Mouse (Mus musculus): ENCODE data around the gene Hist1h4d. TPM values are rescaled to one million over a fixed set of nuclear protein-coding genes. Genes with fewer than 3 reads are reported as not detected.
A peak's percentile ranks its signal among the peaks of the same experiment; 100 is the strongest.
"Not testable (repeated sequence)": the region's sequence is repeated elsewhere in the genome, so short reads cannot be mapped to it uniquely, and the experiment has no call there.

Gene Hist1h4d
- total RNA-seq, 2 experiments from 2014 or later, result 35.7 to 38.0 TPM

DNA sequence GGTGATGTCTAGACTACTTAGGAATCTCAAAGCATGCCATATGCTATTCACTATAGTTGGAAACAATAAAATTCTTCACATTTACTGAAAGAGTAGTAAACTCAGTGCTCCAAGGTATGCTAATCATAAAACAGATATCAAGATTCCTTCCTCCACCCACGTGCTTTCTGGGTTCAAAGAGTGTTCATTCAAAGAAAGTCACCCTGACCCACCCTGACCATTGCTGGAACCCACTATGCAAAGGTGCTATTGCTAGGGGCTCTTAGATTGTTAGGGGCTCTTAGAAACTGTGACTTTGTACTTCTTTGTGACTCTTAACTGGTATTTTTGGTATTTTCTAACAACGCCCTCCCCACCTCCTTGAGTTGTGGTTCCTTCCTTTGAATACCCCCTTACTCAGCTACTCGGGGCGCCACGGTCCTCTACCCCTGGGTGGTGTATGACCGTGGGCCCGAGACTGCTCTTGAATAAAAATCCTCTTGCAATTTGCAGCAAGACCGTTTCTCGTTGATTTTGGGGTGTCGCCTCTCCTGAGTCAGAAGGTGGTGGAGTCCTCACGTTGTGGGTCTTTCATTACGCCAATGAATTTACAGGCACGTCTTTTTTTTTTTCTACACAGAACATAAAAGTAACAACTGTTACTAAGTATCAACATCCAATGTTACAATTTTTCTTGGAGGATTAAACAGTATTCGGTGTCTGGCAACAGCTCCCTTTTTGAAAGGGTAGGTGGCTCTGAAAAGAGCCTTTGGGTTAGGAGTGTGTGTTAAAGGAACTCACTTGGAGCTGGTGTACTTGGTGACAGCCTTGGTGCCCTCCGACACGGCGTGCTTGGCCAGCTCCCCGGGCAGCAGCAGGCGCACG is 8.1 kb upstream of the Hist1h4d start:
- DNase-seq, result not testable (repeated sequence)

DNA sequence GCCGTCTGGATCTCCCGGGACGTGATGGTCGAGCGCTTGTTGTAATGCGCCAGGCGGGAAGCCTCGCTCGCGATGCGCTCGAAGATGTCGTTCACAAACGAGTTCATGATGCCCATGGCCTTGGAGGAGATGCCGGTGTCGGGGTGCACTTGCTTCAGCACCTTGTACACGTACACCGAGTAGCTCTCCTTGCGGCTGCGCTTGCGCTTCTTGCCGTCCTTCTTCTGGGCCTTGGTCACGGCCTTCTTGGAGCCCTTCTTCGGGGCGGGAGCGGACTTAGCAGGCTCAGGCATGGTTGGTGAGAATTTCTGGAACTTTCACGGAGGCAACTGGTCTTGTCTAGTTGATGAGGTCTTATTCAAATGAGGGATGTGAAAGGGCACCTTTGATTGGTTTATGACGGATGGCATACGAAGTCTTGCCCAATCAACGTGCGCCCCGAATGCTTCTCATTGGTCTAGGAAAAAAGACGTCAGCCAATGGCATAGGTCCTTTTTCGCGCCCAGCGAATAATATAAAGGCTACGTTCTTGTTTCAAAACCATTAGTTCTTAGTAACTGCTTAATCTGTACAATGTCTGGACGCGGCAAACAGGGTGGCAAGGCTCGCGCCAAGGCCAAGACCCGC is 7.4 kb upstream of the Hist1h4d start, which contains the start of the genes Hist1h2bf and Hist1h2ad:
TSS of gene Hist1h2bf (minus strand) at position 299 of the 627 bp plus-strand sequence.
TSS of gene Hist1h2ad (plus strand) at position 484 of the 627 bp plus-strand sequence.
- DNase-seq, result peak; percentile 80

DNA sequence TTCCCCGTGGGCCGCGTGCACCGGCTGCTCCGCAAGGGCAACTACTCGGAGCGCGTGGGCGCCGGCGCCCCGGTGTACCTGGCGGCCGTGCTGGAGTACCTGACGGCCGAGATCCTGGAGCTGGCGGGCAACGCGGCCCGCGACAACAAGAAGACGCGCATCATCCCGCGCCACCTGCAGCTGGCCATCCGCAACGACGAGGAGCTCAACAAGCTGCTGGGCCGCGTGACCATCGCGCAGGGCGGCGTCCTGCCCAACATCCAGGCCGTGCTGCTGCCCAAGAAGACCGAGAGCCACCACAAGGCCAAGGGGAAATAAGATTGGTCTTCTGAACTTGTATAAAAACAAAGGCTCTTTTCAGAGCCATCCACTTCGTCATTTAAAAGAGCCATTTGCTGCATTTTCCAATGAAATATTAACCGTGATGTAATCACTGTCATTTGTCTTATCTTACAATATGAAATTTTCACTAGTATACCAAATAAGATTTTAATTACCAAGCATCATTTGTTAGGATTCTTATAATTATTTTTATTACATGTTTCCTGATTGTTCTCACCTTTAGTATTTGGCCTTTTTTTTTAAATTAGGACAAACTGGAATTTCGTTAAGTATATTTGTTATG is 6.7 kb upstream of the Hist1h4d start:
- not testable (repeated sequence) for DNase-seq

DNA sequence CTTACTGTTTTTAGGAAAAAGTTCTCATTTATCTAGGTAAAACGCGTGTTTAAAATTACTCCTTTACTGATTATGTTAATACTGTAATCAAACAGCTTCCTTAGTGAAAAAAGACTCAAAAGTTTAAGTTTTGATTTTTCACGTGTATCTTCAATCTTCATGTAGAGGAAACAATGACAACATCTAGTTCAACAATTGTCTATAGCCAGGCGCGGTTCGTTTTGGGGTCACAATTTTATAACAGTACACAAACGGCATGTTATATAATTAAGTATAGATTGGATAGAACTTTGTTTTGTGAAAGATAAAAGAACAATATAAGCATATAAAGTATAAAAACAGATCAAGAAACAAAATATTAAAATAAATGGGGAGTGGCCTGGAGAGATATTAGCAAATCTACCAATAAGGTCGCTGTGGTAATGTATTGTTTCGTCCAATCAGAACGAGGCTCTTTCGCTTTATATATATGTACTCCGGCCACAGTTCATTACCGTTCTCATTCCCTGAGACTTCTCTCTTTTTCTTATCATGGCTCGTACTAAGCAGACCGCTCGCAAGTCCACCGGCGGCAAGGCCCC is 6.0 kb upstream of the Hist1h4d start, which contains the start of gene Hist1h3d:
TSS of gene Hist1h3d (plus strand) at position 493 of the 581 bp plus-strand sequence.
- no peak for DNase-seq

DNA sequence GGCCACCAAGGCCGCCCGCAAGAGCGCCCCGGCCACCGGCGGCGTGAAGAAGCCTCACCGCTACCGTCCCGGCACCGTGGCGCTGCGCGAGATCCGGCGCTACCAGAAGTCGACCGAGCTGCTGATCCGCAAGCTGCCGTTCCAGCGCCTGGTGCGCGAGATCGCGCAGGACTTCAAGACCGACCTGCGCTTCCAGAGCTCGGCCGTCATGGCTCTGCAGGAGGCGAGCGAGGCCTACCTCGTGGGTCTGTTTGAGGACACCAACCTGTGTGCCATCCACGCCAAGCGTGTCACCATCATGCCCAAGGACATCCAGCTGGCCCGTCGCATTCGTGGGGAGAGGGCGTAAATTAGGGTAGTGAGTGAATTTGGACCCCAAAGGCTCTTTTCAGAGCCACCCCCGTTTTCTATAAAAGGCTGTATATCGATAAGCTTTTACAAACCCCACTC is 5.5 kb upstream of the Hist1h4d start:
- not testable (repeated sequence) for DNase-seq

DNA sequence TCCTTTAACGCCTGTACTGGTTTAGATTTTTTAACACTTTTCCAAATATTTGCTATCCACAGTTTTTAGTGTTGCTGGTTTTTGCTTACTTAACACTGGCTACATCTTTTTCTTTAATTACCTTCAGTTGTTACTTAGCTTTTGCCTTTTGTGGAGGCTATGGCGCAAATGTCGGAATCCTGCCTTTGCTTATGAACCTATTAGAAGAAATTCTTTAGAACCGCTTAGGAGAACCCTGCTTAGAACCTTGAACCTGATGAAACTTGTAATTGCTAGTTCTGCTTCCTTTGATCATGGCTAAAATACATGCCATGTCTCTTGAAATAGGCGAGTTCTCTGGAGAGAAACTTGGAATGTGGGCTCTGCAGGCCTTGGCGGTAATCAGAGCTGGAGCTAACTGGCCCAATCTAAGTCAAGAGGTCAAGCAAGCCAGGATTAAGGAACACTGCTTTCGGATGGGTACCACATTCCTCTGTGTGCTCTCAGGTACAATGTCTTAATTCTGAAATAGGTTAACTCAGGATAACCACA is 5.0 kb upstream of the Hist1h4d start:
- no peak for DNase-seq

DNA sequence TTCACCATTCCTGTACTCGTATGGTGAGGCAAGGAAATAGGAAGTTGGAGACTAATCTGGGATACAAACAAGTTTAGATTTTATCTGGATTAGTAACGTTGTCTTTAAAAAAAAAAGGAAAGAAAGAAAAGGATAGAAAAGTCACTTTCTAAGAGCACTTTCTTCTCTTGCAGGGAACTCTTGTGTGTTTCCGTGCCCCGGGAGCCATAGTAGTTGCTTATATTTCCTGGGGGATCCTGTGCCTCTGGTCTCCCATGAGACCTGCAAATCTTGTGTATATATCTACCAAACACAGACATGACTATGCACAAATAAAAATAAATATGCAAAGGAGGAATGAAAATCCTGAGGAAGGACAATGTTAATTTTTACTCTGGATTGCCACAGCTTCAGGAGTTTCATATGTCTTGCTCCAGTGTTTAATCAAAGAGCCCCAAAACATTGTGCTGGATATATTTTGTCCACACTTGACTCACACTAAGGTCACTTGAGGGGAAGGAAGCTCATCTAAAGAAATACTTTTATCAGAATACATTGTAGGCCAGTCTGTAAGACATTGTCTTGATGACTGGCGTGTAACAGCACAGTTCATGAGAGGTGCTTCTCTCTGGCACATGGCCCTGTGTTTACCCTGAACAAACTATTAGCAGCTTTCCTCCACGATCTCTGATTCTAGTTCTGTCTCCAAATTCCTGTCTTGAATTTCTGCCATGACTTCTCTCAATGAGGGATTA is 4.3 kb upstream of the Hist1h4d start:
- no peak for DNase-seq

DNA sequence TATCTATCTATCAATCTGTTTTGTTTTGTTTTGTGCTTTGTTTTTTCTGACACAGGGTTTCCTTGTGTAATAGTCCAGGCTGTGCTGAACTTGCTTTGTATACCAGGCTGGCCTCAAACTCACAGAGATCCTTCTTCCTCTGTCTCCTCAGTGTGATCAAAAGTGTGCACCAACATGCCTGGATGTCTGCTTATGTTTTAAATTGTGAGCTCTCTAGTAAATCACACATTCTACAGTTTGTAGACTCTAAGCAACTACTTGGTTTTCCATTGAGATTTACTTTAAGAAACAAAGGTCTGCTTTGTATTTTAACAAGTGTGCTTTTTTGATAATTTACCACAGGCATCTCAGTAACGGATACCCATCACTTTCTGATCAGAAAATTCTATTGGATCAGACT is 3.6 kb upstream of the Hist1h4d start:
- no peak for DNase-seq

DNA sequence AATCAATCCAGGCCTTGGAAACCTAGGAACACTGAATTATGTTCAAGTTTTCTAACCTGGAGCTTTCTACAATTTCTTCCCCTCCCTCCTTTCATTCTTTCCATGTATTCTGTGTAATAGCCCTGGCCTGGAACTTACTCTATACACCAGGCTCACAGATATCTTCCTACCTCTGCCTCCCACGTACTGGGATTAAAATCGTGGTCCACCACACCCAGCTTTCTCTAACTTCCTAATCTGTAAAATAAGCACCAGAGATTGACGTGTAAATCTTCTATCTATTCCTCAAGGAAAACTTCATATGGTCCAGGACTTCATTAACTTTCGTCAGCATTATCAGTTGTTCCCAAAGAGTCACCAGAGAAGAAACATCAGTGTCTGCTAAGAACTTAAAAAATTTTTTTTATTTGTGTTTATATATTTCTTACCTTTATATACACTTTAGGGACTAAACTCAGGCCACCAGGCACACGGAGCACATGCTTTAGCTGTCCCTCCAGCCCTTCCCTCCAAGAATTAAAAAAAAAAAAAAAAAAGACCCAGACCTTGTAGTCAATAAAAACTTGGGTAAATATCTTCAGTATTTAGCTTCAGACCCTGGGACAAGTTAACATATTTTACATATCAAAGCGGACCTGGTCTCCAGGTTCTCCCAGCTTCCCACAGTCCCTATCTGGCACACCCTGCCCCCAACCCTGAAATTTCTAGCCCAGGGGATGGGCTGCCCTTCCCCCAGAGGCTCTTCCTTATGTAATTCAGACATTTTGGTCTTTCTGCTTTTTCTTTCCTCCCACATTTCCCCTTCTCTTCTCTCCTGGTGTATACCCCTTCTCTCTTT is 1.0 kb downstream of the Hist1h4d start:
- no peak for DNase-seq

DNA sequence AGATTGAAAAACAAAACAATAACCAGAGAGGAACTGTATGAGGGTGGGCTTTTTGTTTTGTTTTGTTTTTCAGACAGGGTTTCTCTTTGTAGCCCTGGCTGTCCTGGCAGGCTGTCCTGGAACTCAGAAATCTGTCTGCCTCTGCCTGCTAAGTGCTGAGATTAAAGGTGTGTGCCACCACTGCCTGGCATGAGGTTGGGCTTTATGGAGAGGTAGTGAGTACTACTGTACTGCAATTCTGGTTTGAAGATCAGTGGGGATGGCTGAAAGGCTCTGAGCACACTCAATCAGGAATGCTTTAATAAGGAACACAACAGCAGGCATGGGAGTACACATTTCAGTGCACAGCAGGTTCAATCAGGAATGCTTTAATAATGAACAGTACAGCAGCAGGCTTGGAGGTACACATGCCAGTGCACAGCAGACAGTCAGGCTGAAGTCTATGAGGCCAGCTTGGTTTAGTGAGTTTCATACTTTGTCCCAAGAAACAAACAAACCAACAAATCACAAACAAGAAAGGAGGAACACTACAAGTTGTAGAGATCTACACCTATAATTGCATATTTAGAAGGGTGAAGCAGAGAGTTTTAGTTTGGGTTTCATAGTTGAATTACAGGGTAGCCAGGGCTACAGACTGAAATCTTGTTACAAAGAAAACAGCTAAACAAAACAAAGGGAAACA is 2.1 kb downstream of the Hist1h4d start:
- no peak for DNase-seq

DNA sequence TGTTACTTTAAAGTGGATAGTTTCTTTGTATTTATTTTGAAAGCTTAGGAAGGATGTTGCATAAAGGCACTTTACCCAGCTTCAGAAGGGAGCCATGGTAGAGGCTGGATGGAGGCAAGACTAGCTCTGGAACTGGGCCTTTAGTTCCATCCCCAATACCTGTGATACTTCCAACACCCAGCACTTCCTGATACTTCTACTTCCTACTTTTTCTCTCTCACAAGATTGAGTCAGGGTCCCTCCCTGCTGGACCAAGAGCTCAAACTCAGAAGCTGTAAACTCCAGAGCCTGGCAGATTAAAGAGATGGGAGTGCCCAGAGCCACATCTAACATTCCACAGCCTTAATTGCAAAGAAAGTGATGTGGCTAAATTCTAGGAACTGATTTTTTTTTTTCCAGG is 2.9 kb downstream of the Hist1h4d start:
- no peak for DNase-seq

DNA sequence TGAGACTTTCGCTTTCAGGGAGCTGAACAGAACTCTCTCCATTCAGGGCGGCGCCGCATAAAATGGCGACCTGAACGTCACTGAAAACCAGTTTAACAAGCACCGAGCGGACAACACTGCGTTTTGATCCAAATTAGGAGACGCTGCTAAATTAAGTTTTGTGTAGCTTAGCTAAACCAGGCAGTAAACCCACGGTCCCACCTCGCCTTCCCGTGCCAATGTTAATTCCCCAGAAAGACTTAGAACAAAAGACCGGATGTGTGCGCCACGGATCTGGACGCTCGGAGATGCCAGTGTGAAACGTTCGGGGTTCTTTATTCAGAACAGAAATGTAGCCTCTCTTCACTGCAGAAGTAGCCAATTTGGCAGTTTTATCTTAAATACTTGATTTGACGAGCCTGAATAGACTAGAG is 3.6 kb downstream of the Hist1h4d start:
- DNase-seq, result peak; percentile 40

DNA sequence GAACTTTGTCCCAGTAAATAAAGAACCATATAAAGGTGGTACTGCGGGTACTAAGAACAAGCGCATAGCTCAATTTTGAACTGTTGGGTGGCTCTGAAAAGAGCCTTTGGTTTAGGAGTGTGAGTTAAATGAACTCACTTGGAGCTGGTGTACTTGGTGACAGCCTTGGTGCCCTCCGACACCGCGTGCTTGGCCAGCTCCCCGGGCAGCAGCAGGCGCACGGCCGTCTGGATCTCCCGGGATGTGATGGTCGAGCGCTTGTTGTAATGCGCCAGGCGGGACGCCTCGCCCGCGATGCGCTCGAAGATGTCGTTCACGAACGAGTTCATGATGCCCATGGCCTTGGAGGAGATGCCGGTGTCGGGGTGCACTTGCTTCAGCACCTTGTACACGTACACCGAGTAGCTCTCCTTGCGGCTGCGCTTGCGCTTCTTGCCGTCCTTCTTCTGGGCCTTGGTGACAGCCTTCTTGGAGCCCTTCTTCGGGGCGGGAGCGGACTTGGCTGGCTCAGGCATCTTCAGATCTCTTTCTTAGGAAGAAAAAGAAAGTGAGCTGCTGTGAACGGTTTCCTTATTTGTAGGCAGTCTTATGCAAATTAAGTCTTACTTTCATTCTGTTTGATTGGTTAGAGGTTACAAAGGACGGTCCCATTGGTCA is 4.2 kb downstream of the Hist1h4d start:
- DNase-seq, result peak; percentile 62

DNA sequence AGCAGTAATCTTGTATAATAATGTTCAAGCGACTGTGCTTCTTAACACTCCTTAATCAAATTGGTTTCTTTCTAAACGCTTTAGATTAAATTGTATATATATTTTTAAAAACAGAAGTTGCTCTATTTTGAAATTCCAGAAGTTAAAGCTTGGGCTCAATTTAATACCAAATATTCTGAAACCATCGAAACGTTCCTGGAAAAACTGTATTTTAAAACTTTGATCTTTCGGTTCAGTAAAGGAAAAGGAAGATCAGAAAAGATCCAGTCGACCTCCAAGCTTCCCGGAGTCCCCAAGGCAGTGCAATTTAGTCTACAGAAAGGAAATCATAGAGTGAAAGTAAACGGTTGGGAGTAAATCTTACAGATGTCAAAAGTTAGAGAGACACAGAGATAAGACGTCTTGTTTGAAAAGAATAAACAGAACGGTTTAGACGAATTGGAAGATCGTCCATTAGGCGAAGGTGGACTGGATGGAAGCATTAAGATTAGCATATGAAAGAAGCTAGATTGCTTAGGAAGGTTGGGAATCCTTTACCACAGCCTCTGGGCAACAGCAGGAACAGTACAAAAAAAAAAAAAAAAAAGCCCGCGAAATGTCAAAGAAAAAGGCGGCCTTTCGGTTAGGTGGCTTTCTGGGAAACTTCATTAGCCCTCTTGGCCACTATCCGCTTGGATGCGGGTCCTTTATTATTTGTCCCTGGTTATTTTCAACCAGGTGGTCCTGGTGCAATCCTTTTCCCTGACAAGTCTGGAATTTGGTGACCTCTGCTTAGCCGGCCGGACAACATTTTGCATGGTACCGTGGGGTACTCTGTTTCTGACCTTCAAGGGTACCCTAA is 4.9 kb downstream of the Hist1h4d start:
- DNase-seq, result no peak

DNA sequence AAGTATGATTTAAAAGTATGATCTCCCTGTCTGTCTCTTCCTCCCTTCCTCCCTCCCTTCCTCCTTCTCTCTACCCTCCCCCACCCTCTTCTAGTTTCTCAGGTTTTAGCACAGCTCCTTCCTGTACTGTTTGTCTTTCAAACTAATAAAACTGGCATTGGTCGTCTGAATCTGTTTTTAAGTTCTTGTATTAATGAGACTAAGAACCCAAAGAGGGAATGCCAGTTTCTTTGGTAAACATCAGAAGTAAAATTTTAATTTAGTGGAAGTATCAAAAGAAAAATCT is 5.5 kb downstream of the Hist1h4d start:
- no peak for DNase-seq

DNA sequence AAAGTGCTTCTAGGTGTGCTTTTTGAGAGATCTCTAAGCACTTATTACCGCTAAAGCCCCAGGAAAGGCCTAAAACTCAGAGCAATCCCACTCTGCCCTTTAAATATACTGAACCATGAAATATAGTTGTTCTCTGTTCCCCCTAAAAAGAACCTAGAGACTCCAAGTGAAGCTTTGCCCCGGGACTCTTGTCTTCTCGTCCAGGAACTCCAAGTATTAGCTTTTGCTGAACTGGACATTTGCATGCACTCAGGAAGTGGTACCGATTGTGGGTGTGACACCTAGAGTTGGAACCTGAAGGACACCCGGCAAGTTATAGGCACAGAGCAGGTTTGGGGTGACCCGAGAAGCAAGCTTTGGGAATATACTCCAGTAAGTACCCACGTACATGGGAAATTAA is 9.8 kb downstream of the Hist1h4d start:
- DNase-seq, result no peak

DNA sequence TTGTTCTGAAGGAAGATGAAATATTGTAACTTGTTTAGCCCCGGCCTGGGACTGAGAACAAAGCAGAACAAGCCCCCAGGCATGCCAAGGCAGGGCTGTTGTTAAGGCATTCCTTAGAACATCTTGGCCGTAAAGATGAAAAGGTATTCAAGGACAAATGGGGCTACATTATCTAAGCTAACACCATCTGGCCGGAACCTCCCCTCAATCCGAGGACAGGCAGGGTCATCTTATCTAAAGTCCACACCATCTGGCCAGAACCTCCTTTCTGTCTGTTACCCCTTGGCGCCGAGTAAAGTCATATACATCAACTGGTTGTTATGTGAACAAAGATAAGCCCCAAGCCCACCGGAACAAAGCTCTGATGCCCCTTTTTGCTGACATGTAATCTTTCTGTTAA is 10.5 kb downstream of the Hist1h4d start:
- DNase-seq, result not testable (repeated sequence)

DNA sequence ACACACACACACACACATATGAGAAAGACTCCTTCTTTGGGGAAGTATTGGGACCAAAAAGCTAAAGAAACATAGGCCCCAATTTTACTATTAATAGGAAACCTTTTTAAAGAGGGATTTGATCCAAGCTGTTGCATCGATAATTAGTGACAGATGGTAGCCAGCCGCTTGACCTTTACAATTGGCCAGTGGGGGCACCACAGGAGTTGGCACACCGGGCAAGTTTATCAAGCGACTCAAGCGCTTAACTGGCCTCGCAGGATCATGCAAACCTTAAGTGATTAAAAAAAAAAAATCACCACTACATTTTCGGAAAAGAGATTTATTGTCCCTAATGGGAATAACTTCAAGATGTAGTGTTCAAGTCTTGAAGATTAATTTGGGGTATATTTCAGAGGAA is 11.2 kb downstream of the Hist1h4d start:
- DNase-seq, result no peak
